Mouse (Mus musculus) thymus, adult 2 months (tissue): ENCODE measurements around the gene Polr3gl. TPM values are rescaled to one million over a fixed set of nuclear protein-coding genes. Genes with fewer than 3 reads are reported as not detected.

Source experiments
- DNase-seq: peaks from one replicate; pipeline ENCODE4 v3.0.0; 2021
- H3K27ac ChIP-seq: fragments of 200-500 bp; 2 replicates; pipeline ENCODE4 v1.5.1; 2012; ENCODE audit warnings: low read length, control low read depth; ENCODE audit not compliant: control insufficient read depth, insufficient read depth
- H3K27me3 ChIP-seq: fragments of 200-500 bp; 2 replicates; pipeline ENCODE4 v1.6.1; 2012; ENCODE audit warnings: mild to moderate bottlenecking, low read length, moderate library complexity, mixed read lengths; ENCODE audit not compliant: control insufficient read depth, insufficient read depth
- H3K36me3 ChIP-seq: fragments of 200-500 bp; 2 replicates; pipeline ENCODE4 v1.6.1; 2012; ENCODE audit warnings: mild to moderate bottlenecking, low read length, moderate library complexity; ENCODE audit not compliant: control insufficient read depth, insufficient read depth
- H3K4me1 ChIP-seq: fragments of 200-500 bp; replicated peaks from 2 replicates; pipeline ENCODE4 v1.6.1; 2012; ENCODE audit warnings: low read length; ENCODE audit not compliant: control insufficient read depth, insufficient read depth
- H3K4me3 ChIP-seq: fragments of 200-500 bp; 2 replicates; pipeline ENCODE4 v1.5.1; 2012; ENCODE audit warnings: mild to moderate bottlenecking, low read length, control low read depth, moderate library complexity; ENCODE audit not compliant: control insufficient read depth, insufficient read depth
- CTCF ChIP-seq: fragments of 200-500 bp; IDR thresholded peaks from 2 replicates; pipeline ENCODE4 v1.5.1; 2012; ENCODE audit warnings: mild to moderate bottlenecking, control low read depth, low read length, moderate library complexity, borderline replicate concordance; ENCODE audit not compliant: control insufficient read depth, poor library complexity, insufficient read depth; ENCODE audit errors: extremely low read depth
- POLR2A ChIP-seq: fragments of 200-500 bp; IDR thresholded peaks from 2 replicates; pipeline ENCODE4 v1.6.1; 2012; ENCODE audit warnings: mild to moderate bottlenecking, low read length, control low read depth, moderate library complexity; ENCODE audit not compliant: control insufficient read depth, poor library complexity, insufficient read depth; ENCODE audit errors: extremely low read depth
- WGBS: fragments of 180-500 bp; shearing (Covaris S2); methylation state at CpG from one replicate; pipeline ENCODE4 v1.1.7; 2018; 5-methylcytosine and 5-hydroxymethylcytosine counted together
- polyA plus RNA-seq: library from polyadenylated mRNA; depleted of rRNA; stranded (reverse); fragments of >200 nt; gene quantifications from 2 replicates; pipeline ENCODE4 v1.2.3, GENCODE M21; 2012; rRNA removed

Gene Polr3gl
- polyA plus RNA-seq, 1 experiment = 17.8 TPM

- Histone ChIP-seq H3K4me1 (no peaks in the 10 kb centered on the region), H3K27me3 (no peaks in the 10 kb centered on the region; the same call in 1 of the 2 replicates), H3K4me3 (no peak overlapping the region), H3K27ac (no peak overlapping the region), H3K36me3 (no peaks in the 10 kb centered on the region)
- 77% methylated on average over 2 of the region's 2 CpGs for WGBS
- no peak for DNase-seq
- TF ChIP-seq CTCF = no peak
- no peak for TF ChIP-seq POLR2A
Observed at GRCm38 (mm10) chr3:96534300-96534699, 59.7 kb downstream of the Polr3gl start.

GRCm38 (mm10) chr3:96532050-96532449, 61.9 kb downstream of the Polr3gl start:
- no peak overlapping the region for H3K4me3 ChIP-seq
- no peak overlapping the region for H3K27ac ChIP-seq
- H3K4me1 ChIP-seq = no peaks in the 10 kb centered on the region
- WGBS = 69% methylated on average over 7 of the region's 7 CpGs
- no peak for DNase-seq
- peaks cover 7% of the 10 kb centered on the region; the same call in 1 of the 2 replicates for H3K27me3 ChIP-seq
- no peaks in the 10 kb centered on the region for H3K36me3 ChIP-seq
- TF ChIP-seq POLR2A (no peak), CTCF (no peak)

DNA sequence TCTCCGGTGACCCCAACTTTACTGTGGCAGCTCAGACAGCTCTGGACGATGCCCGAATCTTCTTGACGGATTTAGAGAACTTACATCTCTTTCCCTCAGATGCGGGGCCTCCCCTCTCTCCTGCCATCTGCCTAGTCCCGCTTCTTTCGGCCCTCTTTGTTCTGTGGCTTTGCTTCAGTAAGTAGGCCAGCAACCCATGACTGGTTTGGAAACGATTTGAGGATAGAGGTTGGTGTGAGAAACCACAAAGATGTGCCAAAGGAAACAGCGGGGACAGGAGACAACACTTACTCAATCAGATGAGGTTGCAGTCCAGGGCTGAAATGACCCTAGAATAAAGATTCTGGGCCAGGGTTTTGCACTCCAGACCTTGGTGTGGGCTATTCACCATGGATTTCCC, 65.5 kb downstream of the Polr3gl start:
- no peak overlapping the region for H3K27ac ChIP-seq
- WGBS = 49% methylated on average over 9 of the region's 9 CpGs
- H3K4me1 ChIP-seq = no peaks in the 10 kb centered on the region
- no peak overlapping the region for H3K4me3 ChIP-seq
- TF ChIP-seq POLR2A (no peak), CTCF (no peak)
- H3K36me3 ChIP-seq = no peaks in the 10 kb centered on the region
- DNase-seq = no peak
- peaks cover 14% of the 10 kb centered on the region; the same call in 1 of the 2 replicates for H3K27me3 ChIP-seq

Other genes with a start within 250 kb of the Polr3gl start
- 0.09 and 0.32 TPM in 2 replicates for gene BC107364, start 141.9 kb downstream of the Polr3gl start, polyA plus RNA-seq
- gene Hfe2, start 69.0 kb downstream of the Polr3gl start, polyA plus RNA-seq = 1.3 and 10.4 TPM in 2 replicates
- 587 and 719 TPM in 2 replicates for gene Txnip, start 36.2 kb downstream of the Polr3gl start, polyA plus RNA-seq
- not detected in 2 replicates for gene Gm16253, start 17.2 kb downstream of the Polr3gl start, polyA plus RNA-seq
- gene Ankrd34a, start 2.5 kb upstream of the Polr3gl start, polyA plus RNA-seq = 0.18 and 0.49 TPM in 2 replicates
- 4.6 and 8.2 TPM in 2 replicates for gene Lix1l, start 7.0 kb upstream of the Polr3gl start, polyA plus RNA-seq
- 12.2 and 14.4 TPM in 2 replicates for gene Rbm8a, start 35.8 kb upstream of the Polr3gl start, polyA plus RNA-seq
- 37.0 and 41.0 TPM in 2 replicates for gene Pex11b, start 41.2 kb upstream of the Polr3gl start, polyA plus RNA-seq
- 0.14 and 0.23 TPM in 2 replicates for gene Gm42957, start 41.3 kb upstream of the Polr3gl start, polyA plus RNA-seq
- 2.9 and 3.0 TPM in 2 replicates for gene Itga10, start 51.4 kb upstream of the Polr3gl start, polyA plus RNA-seq
- gene Ankrd35, start 76.0 kb upstream of the Polr3gl start, polyA plus RNA-seq = 1.7 and 2.8 TPM in 2 replicates
- 32.7 and 33.1 TPM in 2 replicates for gene Pias3, start 102.2 kb upstream of the Polr3gl start, polyA plus RNA-seq
- 12.2 and 17.9 TPM in 2 replicates for gene Nudt17, start 114.4 kb upstream of the Polr3gl start, polyA plus RNA-seq
- 49.3 and 51.1 TPM in 2 replicates for gene Polr3c, start 133.4 kb upstream of the Polr3gl start, polyA plus RNA-seq
- gene Rnf115, start 133.5 kb upstream of the Polr3gl start, polyA plus RNA-seq = 24.1 and 26.3 TPM in 2 replicates
- 0.49 and 0.60 TPM in 2 replicates for gene Pdzk1, start 235.1 kb upstream of the Polr3gl start, polyA plus RNA-seq
- gene Cd160, start 235.2 kb upstream of the Polr3gl start, polyA plus RNA-seq = 2.7 and 2.8 TPM in 2 replicates